Mouse (Mus musculus): ENCODE results near the gene Nrp2. TPM values are rescaled to one million over a fixed set of nuclear protein-coding genes. Genes with fewer than 3 reads are reported as not detected.

Nrp2 gene
- polyA plus RNA-seq (2014; fragmentation: Illumina TruSeq; extraction: RNeasy Lipid Tissue Mini Kit (QIAGEN cat#74804)): 69.2 TPM

DNA sequence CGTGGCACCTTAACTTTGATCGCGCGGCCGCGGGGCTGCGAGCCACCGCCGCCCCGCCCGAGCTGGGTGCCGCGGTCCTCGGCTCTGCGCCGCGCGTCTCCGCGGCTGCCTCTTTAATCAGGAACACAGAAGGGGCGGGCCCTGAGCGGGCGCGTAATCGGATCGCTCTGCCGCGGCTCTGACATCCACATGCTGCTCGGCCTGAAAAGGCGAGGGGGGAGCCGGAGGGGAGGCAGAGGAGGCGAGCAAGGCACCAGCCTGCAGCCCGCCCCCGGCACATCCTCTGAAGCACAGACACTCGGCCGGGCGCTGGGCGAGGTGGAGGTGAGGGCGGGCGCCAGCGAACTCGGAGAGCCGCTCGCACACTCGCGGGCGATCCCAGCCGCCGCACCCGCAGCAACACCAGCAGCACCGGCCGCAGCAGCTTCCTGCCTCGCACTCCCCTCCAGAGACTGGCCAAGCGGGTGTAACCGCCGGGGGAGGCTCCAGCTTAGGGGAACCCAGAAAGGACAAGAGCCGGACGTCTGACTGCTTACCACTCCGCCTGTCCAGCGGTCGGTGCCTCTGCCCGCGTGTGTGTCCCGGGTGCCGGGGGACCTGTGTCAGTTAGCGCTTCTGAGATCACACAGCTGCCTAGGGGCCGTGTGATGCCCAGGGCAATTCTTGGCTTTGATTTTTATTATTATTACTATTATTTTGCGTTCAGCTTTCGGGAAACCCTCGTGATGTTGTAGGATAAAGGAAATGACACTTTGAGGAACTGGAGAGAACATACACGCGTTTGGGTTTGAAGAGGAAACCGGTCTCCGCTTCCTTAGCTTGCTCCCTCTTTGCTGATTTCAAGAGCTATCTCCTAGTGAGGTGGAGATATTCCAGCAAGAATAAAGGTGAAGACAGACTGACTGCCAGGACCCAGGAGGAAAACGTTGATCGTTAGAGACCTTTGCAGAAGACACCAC is at the start of gene Nrp2:
Nrp2 (plus strand) TSS at position 128 of the 959 bp plus-strand sequence.

